Mouse (Mus musculus) frontal cortex, adult (tissue): ENCODE results near the gene Mri1.
"Not testable (repeated sequence)": the region's sequence is repeated elsewhere in the genome, so short reads cannot be mapped to it uniquely, and the experiment has no call there.

Experiments used
- ATAC-seq: cut with Nextera tagmentation; 2 replicates; pipeline ENCODE4 v1.9.2; 2017; ENCODE audit warnings: mild to moderate bottlenecking, moderate library complexity, mixed read lengths; ENCODE audit not compliant: low TSS enrichment

Mri1 gene

GRCm38 (mm10) chr8:84256822-84257610 is at the start of gene Mri1:
Gene Mri1, minus strand, starts transcription at chr8:84257326.
- peak; percentile 79 for ATAC-seq

DNA sequence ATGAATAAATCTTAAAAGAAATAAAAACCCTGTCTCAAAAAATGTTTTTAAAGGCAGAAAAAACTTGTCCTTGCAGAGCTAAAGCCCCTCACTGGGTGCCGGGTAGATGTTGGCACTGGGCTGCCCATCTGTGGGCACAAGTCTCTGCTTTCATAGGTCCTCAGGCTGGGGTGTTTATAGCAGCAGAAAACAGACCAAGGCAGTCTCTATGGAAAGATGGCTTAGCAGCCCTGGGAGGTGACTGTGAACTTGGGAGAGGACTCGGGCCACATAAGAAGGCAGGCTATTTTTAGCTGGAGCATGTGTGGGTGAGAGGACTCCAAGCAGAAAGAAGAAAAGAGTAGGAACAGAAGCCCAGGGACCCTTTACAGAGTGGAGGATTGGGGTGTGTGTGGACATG is 46.8 kb upstream of the Mri1 start:
- no peak for ATAC-seq

DNA sequence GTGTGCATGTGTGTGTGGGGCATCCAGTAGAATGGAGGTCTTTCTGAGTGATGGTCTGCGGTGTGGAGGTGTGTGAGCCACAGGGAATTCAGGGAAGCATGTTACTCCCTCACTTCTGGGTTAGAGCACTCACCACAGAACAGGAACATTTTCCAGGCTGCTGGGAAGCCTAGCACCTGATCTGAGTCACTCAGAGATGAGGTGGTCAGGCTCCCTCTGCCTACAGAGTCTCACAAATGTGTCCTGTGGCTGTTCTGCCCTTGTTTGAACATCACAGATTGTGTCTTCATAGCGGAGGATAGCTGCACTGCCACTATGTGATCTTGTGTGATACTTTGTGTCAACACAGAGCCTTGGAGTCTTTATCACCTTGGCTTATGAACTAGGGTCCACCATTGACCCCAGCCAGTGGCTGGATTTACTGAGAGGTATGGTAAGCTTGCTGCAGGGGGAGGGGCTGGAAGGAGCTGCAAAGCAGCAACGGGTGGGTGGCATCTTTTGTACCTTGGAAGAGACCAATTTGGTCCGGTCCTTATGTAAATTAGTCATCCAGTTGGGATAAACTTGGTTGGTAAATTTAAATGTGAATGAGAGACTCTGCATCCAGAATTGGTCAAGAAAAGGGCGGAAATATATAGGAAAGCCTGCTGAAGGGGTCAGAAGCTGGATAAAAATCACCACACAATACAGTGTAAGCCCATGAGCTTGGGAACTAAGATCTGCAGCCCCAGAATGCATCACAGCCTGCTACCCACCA is 40.1 kb upstream of the Mri1 start:
- peak; percentile 59; the same call in 1 of the 2 replicates for ATAC-seq

DNA sequence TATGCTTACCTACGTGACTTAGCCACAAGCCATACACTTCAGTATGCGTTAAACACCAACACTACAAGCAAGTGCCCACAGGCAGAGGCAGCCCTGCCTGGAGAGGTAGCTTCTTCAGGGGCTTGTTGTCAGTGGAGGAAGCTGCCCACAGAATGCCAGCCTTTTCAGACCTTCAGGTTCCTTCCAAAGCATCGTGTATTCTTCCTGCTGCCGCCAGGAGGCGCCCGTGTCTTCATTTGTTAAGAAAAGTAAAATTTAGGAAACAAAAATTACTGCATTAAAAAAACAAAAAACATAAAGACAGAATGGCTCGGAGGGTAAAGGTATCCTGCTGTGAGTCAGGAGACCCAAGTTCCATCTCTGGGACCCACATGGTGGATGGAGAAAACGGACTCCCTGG is 34.6 kb upstream of the Mri1 start:
- ATAC-seq = no peak

- peak; percentile 34; the same call in 1 of the 2 replicates for ATAC-seq
Observed at GRCm38 (mm10) chr8:84291086-84291485, 34.0 kb upstream of the Mri1 start.

DNA sequence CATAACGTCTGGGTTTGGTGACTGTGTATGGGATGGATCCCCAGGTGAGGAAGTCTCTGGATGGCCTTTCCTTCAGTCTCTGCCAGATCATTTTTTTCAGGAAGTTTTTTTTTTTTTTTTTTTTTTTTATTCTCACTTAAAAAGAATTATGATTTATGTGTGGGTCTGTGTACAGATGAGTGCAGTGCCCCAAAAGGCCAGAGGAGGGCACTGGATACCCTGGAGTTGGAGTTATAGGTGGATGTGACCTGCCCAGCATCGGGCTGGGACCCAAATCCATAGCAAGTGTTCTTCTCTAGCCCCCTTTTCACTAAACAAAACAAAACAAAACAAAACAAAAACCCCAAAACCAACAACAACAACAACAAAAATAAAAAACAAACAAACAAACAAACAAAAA is 31.8 kb upstream of the Mri1 start:
- ATAC-seq = no peak

GRCm38 (mm10) chr8:84285665-84286064 is 28.5 kb upstream of the Mri1 start:
- not testable (repeated sequence) for ATAC-seq

DNA sequence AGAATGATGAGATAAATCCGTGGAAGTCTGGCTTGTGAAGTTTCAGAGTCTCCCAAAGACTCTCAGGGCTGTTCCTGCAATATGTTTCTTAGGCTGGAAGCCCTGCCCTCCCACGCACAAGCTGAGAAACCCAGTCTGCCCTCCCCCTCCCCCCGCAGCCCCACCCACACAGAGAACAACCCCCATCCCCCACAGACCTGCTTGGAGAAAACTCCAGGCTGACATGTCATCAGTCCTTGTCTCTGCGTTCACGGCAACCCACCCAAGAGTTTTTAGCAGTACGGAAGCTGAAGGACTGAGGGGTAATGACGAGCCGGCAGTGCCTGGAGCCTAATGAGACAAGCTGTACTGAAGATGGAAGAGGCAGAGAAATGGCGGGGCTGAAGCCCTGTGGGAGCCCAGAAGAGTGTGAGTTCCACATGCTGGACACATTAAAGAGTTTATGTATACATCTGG is 27.5 kb upstream of the Mri1 start:
- ATAC-seq = peak; percentile 72

DNA sequence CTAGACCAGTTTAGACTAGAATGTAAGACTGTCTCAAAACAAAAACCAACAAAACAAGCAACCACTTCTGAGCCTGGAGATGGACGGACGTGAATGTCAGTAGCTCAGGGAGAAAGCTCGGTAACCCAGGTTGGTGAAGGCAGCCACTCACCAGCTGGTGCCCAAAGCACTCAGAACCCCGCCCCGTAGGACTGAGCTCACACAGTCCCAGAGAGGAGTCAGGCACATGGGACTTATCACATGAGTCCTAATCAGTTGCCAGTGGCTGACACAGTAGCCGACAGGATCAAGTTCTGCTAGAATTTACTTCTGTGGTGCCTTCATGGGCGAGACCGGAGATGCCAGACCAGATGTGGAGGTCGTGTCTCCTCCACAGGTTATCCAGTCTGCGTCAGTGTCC is 23.7 kb upstream of the Mri1 start:
- no peak for ATAC-seq

DNA sequence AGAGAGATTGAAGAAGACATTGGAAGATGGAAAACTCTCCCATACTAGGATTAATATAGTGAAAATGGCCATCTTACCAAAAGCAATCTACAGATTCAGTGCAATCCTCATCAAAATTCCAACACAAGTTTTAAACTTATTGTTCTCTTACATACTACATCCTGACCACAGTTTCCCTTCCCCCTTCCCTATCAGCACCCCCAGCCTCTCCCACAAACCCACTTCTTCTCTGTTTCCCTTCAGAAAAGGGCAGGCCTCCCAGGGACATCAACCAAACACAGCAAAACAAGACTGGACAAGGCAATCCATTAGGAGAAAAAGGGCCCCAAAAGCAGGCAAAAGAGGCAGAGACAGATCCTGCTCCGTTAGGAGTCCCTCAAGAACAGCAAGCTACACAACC is 19.3 kb upstream of the Mri1 start:
- ATAC-seq = no peak

- ATAC-seq = no peak
Observed at GRCm38 (mm10) chr8:84273968-84274367, 16.8 kb upstream of the Mri1 start.

- ATAC-seq = no peak
Observed at GRCm38 (mm10) chr8:84272302-84272701, 15.2 kb upstream of the Mri1 start.

DNA sequence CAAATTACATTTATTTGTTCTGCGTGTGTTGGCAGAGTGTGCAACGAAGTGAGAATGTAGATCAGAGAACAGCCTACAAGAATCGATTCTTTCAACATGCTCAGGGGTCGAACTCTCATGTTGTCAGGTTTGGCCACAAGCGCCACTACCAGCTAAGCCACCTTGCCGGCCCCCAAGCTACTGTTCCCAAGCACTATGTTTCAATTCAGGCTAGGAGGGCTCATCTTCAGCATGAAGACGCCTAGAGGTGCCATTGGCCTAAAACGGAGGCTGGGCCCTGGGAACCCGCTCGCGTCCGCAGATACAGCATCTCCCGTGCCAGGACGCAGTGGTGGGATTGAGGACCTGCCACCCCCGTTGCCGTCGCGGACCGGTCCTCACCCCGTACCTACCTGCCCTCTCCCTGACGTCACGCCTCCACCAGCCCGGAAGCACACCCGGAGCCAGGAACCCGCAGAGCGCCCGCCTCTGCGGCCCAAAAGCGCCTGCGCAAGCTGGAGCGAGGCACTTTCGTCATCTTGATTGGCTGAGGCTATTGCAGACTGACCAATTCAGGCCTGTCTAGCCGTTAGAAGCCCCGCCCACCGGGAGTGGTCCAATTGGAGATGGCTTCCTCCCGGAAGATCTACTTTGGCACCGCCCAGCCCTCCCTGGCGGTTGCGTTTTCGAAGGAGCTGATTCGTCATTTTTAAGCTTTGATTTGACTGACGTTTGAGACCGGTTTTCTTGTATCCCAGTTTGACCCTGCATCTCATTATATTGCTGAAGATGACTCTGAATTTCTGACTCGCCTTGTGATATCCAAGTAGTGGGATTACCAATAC is 13.0 kb upstream of the Mri1 start, which contains the start of gene Ccdc130:
Ccdc130 (minus strand) TSS at position 431 of the 824 bp plus-strand sequence.
- peak; percentile 98 for ATAC-seq

- no peak for ATAC-seq
Observed at GRCm38 (mm10) chr8:84261098-84261497, 4.0 kb upstream of the Mri1 start.

DNA sequence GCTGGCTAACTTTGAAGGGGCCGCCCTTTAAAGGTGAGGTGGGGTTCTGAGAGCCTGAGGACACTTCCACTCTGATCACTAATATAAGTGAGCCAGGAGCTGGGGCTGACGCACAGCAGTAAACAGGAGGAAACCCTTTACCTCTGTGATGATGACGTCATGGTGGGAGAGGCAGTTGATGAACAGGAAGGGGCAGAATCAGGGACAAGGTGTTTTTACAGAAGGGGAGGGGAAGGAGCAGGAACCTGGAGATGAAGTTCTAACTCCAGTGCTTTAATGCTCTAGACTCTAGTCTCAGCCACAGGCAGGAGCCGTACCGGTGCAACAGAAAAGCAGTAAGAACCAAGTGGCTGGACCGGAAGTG is 686 bp downstream of the Mri1 start:
- ATAC-seq = peak; percentile 18; the same call in 1 of the 2 replicates

GRCm38 (mm10) chr8:84255858-84256257 is 1.3 kb downstream of the Mri1 start:
- ATAC-seq = no peak

DNA sequence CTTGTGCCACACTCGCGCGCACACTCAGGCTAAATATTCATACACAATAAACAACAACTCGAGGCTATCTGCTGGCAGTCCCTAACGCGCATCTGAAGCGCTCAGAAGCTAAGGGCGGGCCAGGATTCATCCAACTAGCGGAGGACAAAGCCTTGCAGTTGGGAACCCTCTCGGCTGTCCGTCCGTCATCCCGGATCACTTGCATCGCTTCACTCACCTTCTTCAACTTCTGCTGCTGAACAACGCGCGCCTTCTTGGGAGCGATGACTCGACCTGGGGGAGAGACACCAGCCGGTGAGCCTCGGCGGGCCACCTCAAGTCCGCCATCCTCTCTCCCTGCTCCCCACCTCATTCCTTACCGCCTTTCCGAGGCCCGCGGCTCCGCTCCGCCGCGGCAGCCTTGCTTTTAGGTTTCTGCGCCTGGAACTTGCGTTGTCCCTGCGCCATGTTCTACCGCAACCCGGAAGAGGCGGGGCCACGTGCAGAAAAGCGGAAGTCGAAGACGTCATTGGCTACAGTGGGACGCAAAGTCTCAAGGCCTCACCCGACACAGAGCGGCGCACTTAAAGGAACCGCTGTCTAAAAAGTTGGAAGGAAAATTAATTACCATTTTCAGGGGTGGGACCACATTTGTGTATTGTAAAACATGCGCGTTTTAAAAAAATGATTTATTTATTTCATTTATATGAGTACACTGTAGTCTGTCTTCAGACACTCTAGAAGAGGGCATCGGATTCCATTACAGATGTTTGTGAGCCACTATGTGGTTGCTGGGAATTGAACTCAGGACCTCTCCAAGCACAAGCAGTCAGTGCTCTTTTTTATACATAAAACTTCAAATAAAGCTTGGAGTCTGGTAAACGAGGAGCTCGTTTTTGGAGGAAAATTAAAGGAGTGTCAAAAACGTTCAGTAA is 7.6 kb downstream of the Mri1 start, which contains the start of gene D8Ertd738e:
D8Ertd738e (minus strand) TSS at position 463 of the 914 bp plus-strand sequence.
- ATAC-seq = peak; percentile 96

- ATAC-seq = no peak
Observed at GRCm38 (mm10) chr8:84241821-84242220, 15.3 kb downstream of the Mri1 start.

DNA sequence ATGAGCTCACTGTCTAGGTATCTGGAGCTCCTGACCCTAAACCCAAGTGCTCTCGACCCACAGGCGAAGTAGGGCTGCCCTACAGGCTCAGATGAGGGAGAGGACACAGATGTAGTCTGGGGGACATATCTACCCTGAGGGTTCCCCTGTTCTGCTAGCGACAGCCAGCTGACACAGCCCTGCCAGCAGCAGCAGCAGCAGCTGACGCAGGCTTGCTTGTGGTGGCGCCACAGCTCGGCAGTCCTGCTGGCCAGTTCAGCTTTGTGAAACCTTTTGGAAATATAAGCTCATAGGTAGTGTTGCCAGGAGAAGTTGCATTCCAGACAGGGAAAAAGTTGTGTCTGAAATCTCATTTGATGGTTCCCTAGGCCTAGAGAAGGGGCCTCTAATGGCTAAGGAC is 16.0 kb downstream of the Mri1 start:
- ATAC-seq = no peak

DNA sequence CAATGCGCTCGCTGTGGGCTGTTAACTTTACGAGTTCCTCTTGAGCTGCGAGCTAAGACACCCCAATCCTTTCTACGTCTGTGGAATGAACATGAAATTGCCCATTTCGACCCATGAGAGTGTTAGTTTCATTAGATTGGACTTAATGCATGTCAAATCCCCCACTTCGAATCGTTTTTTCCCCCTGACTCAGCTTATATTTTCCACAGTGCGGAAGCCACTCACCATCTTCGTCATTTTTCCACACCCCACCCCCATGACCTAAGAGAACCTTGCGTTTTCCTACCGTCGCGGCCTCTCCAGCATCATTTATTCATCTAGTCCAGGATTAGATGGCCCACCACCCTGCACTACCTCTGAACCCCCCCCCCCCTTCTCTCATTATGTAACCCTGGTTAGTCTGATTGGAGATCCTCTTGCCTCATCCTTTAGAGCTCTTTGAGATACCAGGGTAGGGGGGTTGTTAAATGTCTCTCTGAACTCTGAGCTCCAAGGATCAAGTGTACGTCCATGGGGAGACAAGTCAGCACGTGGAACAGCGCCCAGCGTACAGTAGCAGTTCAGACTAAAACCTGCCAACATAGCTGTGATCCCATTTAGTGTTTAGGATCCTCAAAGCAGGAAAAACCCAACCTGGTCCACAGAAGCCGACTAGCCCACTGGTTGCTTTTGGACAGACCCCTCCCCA is 19.4 kb downstream of the Mri1 start:
- no peak for ATAC-seq
